Mouse (Mus musculus) midbrain, embryonic 14.5 days (tissue): ENCODE measurements around the gene Asb17. TPM values are rescaled to one million over a fixed set of nuclear protein-coding genes. Genes with fewer than 3 reads are reported as not detected.

Experiments
- ATAC-seq: fragments of 200-750 bp; cut with Nextera tagmentation; 2 replicates; pipeline ENCODE4 v1.8.0; 2017; ENCODE audit warnings: moderate number of reproducible peaks, moderate library complexity; ENCODE audit not compliant: low FRiP score, low TSS enrichment
- DNase-seq: peaks from one replicate; pipeline ENCODE4 v3.0.0-alpha.2; 2015
- H3K27ac ChIP-seq: fragments of 300-500 bp; sonication (generic); replicated peaks from 2 replicates; pipeline ENCODE4 v1.5.1; 2014; ENCODE audit warnings: mild to moderate bottlenecking, low read depth, low read length, moderate library complexity
- H3K27me3 ChIP-seq: fragments of 300-500 bp; sonication (generic); 2 replicates; pipeline ENCODE4 v1.6.1; 2014; ENCODE audit warnings: low read length, control low read depth, mixed read lengths; ENCODE audit not compliant: control insufficient read depth, insufficient read depth
- H3K36me3 ChIP-seq: fragments of 300-500 bp; sonication (generic); 2 replicates; pipeline ENCODE4 v1.6.1; 2014; ENCODE audit warnings: low read length, control low read depth; ENCODE audit not compliant: control insufficient read depth, insufficient read depth
- H3K4me1 ChIP-seq: fragments of 300-500 bp; sonication (generic); 2 replicates; pipeline ENCODE4 v1.6.1; 2014; ENCODE audit warnings: mild to moderate bottlenecking, antibody characterized with exemption, low read length, control low read depth; ENCODE audit not compliant: control insufficient read depth, insufficient read depth
- H3K4me2 ChIP-seq: fragments of 300-500 bp; sonication (generic); 2 replicates; pipeline ENCODE4 v1.6.1; 2014; ENCODE audit warnings: mild to moderate bottlenecking, low read length, moderate library complexity
- H3K4me3 ChIP-seq: fragments of 300-500 bp; sonication (generic); replicated peaks from 2 replicates; pipeline ENCODE4 v1.5.1; 2014; ENCODE audit warnings: low read depth, low read length
- H3K9ac ChIP-seq: fragments of 300-500 bp; sonication (generic); replicated peaks from 2 replicates; pipeline ENCODE4 v1.6.1; 2014; ENCODE audit warnings: mild to moderate bottlenecking, low read length, moderate library complexity
- H3K9me3 ChIP-seq: fragments of 300-500 bp; sonication (generic); 2 replicates; pipeline ENCODE4 v1.6.1; 2016; ENCODE audit warnings: low read length, control low read depth, mixed read lengths; ENCODE audit not compliant: control insufficient read depth
- WGBS: fragments of 180-500 bp; shearing (Covaris S2); extraction: QIAGEN DNeasy Blood & Tissue Kit; methylation state at CpG from one replicate; pipeline ENCODE4 v1.1.7; 2014; 5-methylcytosine and 5-hydroxymethylcytosine counted together
- polyA plus RNA-seq: library from polyadenylated mRNA; unstranded; fragments of >200 nt; fragmentation: Nextera tagmentation; extraction: Ambion mirVana; gene quantifications from 2 replicates; pipeline ENCODE4 v1.2.1, GENCODE M21; 2014

The Asb17 gene
- polyA plus RNA-seq, 1 experiment from 2014 or later: not detected

DNA sequence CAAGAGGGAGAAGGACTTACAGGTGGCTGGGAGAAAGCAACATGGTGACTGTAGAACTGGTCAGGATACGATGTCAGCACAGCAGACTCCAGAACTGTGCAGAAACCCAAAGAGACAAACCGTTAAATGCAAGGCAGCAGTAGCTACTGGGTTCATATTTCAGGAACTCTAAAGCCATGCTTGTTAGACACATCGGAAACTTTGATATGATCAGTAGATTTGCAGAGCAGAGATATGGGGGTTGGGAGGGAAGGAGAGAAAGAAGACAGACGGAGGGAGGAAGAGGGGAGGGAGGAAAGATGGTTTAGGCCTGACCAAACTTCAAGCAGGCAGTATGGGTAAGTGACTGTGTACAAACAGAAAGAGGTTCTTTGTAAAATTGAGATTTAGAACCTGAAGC lies 6.4 kb upstream of the Asb17 start:
- Histone ChIP-seq H3K27me3 (no peaks in the 10 kb centered on the region), H3K4me2 (no peak overlapping the region), H3K9me3 (no peaks in the 10 kb centered on the region), H3K27ac (no peak overlapping the region), H3K9ac (no peak overlapping the region), H3K4me1 (no peaks in the 10 kb centered on the region), H3K36me3 (no peaks in the 10 kb centered on the region), H3K4me3 (no peak overlapping the region)
- WGBS: 76% methylated on average over 4 of the region's 4 CpGs
- no peak for DNase-seq
- no peak for ATAC-seq

DNA sequence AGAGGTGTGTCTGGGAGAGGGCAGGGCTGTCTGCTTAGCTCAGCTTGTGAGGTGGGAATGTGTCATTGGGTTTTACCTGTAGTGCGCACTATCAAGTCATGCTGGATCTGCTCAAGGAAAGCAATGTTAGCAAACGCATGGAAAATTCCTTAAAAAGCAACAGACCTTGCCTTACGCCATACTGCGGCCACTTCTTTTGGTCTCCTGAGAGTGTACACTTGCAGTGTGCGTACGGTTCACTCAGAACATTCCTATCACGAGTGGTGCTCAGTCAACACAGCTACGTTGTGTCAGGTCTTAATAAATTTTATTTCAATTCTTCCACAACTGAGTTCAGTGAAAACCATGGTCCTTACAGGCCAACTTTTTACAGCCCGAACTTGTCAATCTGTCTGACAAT lies 748 bp downstream of the Asb17 start:
- Histone ChIP-seq H3K4me3 (no peak overlapping the region), H3K9me3 (no peaks in the 10 kb centered on the region), H3K9ac (no peak overlapping the region), H3K27me3 (no peaks in the 10 kb centered on the region), H3K4me2 (no peak overlapping the region), H3K4me1 (0 out of 2 replicates have a peak, but pooled peaks cover 3% of the 10 kb centered on the region), H3K27ac (no peak overlapping the region), H3K36me3 (no peaks in the 10 kb centered on the region)
- ATAC-seq (no peak), DNase-seq (no peak)
- WGBS: 97% methylated on average over 9 of the region's 9 CpGs

DNA sequence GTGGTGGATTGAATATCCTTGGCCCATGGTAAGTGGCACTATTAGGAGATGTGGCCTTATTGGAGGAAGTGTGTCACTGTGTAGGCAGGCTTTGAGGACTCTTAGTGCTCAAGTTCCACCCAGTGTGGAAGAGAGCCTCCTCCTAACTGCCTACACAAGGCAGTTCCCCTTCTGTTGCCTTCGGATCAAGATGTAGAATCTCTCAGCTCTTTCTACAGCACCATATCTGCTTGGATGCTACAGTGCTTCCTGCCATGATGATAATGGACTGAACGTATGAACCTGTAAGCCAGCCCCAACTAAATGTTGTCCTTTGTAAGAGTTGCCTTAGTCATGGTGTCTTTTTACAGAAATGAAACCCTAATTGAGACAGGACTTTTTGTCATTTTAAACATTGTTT lies 1.5 kb downstream of the Asb17 start:
- no peaks in the 10 kb centered on the region for H3K36me3 ChIP-seq
- ATAC-seq (no peak), DNase-seq (no peak)
- H3K27ac ChIP-seq: no peak overlapping the region
- no peak overlapping the region for H3K4me3 ChIP-seq
- H3K27me3 ChIP-seq: no peaks in the 10 kb centered on the region
- H3K4me2 ChIP-seq: no peak overlapping the region
- no peak overlapping the region for H3K9ac ChIP-seq
- 86% methylated on average over 2 of the region's 2 CpGs for WGBS
- no peaks in the 10 kb centered on the region for H3K9me3 ChIP-seq
- 0 out of 2 replicates have a peak, but pooled peaks cover 3% of the 10 kb centered on the region for H3K4me1 ChIP-seq

DNA sequence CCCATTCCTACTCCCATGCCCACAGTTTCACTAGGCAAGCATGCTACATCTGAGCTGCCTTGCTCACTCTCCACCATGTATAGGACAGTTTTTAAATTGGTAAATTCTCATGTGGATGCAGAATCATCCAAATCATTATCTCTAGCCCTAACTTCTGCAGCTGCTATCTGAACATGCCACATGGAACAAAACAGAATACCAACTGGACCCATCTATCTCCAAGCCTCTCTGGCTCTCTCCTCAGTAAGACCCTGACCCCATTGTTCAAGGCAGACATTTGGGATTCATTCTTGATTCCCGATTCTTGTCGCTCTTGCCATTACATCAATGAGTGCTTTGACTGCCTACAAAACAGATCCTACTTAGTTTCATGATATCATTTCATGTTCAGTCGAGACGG lies 2.1 kb downstream of the Asb17 start:
- H3K4me1 ChIP-seq: 0 out of 2 replicates have a peak, but pooled peaks cover 3% of the 10 kb centered on the region
- H3K4me2 ChIP-seq: no peak overlapping the region
- WGBS: 93% methylated on average over 4 of the region's 4 CpGs
- no peaks in the 10 kb centered on the region for H3K9me3 ChIP-seq
- no peaks in the 10 kb centered on the region for H3K27me3 ChIP-seq
- no peaks in the 10 kb centered on the region for H3K36me3 ChIP-seq
- H3K27ac ChIP-seq: no peak overlapping the region
- no peak overlapping the region for H3K9ac ChIP-seq
- ATAC-seq: no peak
- DNase-seq: no peak
- H3K4me3 ChIP-seq: no peak overlapping the region

DNA sequence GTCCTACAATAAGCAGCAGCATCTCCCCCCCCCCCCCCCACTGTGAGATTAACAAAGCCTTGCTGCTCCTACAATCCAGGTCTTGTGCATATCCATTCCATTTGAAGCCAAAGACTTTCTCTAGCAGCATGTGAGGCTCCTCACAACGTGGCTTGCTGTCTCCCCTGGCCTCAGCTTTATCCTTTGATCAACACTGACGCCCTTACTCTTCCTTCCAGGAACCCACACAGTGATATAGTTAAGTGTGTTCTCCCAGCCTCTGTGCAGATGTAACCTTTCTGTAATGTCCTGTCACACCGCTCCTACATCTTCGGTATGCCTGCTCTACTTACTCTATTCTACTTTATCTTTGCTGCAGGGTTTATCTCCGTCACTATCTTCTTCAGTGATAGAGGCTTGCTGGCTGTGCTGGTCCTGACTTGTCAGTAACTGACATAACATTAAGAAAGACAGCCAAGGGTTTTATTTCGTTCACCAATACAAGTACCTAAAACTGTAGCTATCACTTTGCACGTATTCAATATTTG lies 3.3 kb downstream of the Asb17 start:
- H3K4me2 ChIP-seq: no peak overlapping the region
- H3K9ac ChIP-seq: no peak overlapping the region
- no peaks in the 10 kb centered on the region for H3K27me3 ChIP-seq
- 0 out of 2 replicates have a peak, but pooled peaks cover 3% of the 10 kb centered on the region for H3K4me1 ChIP-seq
- H3K27ac ChIP-seq: no peak overlapping the region
- DNase-seq (no peak), ATAC-seq (no peak)
- no peak overlapping the region for H3K4me3 ChIP-seq
- 81% methylated on average over 7 of the region's 7 CpGs for WGBS
- H3K9me3 ChIP-seq: no peaks in the 10 kb centered on the region
- no peaks in the 10 kb centered on the region for H3K36me3 ChIP-seq

DNA sequence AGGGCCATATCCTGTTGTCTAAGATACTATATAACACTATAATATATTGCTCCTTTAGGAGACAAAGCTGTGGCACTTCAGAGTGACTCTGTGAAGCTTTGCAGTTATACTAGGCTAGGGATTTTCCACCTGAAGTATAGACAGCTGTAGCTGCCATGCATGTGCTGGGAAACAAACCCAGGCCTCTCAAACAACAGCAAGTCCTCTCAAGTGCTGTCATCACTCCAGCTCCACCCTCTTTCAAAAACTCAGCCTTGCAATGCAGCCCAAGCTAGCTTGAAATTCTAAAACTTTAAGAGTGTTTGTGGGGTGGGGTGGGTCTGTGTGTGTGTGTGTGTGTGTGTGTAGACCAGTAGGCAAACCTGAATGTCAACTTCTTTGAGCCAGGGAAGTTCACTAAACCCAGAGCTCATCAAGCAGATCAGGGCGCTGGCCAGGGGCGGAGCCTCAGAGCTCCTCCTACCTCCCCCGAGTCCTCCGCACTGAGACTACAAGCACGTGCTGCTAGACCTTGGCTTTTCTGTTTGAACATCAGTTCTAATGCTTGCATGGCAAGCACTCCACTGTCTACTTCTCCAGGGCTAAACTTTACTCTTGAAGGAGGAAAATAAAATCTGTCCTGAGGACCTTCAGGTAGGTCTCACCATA lies 5.5 kb downstream of the Asb17 start:
- no peaks in the 10 kb centered on the region for H3K36me3 ChIP-seq
- DNase-seq: no peak
- 9% methylated on average over 5 of the region's 5 CpGs for WGBS
- H3K4me2 ChIP-seq: no peak overlapping the region
- no peak overlapping the region for H3K9ac ChIP-seq
- H3K4me1 ChIP-seq: 0 out of 2 replicates have a peak, but pooled peaks cover 3% of the 10 kb centered on the region
- no peak for ATAC-seq
- H3K27me3 ChIP-seq: no peaks in the 10 kb centered on the region
- H3K27ac ChIP-seq: no peak overlapping the region
- no peak overlapping the region for H3K4me3 ChIP-seq
- no peaks in the 10 kb centered on the region for H3K9me3 ChIP-seq

DNA sequence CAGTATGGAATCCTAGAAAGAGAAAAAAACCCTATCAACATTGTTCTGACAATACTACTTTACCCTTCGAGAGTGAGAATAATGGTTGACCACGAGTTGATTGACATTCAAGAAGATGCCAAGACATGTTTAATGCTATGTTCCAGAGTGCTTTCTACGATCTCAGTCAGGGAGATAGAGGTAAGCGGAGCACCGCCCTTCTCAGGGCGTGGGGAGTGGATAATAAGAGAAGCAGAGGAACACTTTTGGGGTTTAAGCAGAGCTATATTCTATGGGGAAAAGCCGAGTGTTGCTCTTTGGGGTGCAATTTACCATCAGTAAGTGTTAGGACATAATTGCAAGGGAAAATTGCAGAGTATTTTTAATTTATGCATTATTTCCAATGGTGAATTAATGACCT lies 6.8 kb downstream of the Asb17 start:
- DNase-seq (no peak), ATAC-seq (no peak)
- Histone ChIP-seq H3K9ac (no peak overlapping the region), H3K27me3 (no peaks in the 10 kb centered on the region), H3K4me1 (0 out of 2 replicates have a peak, but pooled peaks cover 3% of the 10 kb centered on the region), H3K36me3 (no peaks in the 10 kb centered on the region), H3K9me3 (no peaks in the 10 kb centered on the region), H3K27ac (no peak overlapping the region), H3K4me3 (no peak overlapping the region), H3K4me2 (no peak overlapping the region)
- WGBS: 81% methylated on average over 7 of the region's 7 CpGs

DNA sequence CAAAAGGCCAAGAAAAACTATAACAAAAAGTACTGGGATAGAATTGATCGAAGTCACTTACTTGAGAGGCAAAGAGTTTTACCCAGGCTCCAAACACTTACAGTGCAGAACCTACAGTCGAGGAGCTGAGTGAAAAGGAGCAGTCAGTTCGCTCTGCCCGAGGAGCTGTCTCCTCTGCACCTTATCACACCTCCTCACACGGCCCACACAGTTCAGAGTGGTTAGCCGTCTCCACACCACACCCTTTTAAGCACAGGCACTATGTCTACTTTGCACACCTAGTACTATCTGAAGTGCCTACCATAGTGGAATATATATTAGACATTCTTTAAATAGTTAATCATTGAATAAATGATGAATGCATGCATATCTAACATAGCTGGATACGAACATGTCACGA lies 8.3 kb downstream of the Asb17 start:
- Histone ChIP-seq H3K9ac (no peak overlapping the region), H3K9me3 (no peaks in the 10 kb centered on the region), H3K36me3 (no peaks in the 10 kb centered on the region), H3K4me2 (no peak overlapping the region), H3K4me3 (no peak overlapping the region), H3K27ac (no peak overlapping the region), H3K27me3 (no peaks in the 10 kb centered on the region), H3K4me1 (0 out of 2 replicates have a peak, but pooled peaks cover 3% of the 10 kb centered on the region)
- no peak for DNase-seq
- ATAC-seq: no peak
- WGBS: 87% methylated on average over 8 of the region's 8 CpGs

DNA sequence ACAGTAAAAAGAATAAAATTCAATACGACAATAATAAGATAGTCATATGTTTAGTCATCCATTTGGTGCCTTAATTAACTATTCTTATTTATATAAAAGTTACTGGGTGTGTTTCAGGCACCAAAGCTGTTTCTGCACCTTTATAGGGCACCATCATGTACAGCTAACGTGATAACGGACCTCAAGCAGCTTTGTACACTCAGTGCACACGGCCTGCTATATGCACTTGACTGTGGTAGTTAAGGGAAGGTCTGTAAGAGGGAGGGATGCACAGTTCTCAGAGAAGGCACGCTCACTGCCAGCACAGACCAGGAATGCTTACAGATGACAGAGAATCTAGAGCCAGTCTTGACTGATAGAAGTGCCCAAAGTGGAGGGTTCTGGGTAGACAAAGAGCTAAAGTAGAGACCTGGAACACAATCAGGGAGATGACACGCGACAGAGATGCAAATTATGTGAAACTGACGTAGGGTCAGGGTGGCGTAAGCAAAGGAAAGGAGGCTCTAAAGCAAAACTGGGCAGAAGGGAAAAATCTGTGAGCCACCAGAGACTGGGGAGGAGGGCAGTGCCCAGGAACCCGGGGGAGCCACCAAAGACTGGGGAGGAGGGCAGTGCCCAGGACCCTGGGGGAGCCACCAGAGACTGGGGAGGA lies 14.5 kb downstream of the Asb17 start:
- no peak for DNase-seq
- no peaks in the 10 kb centered on the region for H3K4me1 ChIP-seq
- no peak overlapping the region for H3K4me2 ChIP-seq
- no peaks in the 10 kb centered on the region for H3K36me3 ChIP-seq
- H3K9me3 ChIP-seq: no peaks in the 10 kb centered on the region
- H3K27ac ChIP-seq: no peak overlapping the region
- H3K4me3 ChIP-seq: no peak overlapping the region
- 82% methylated on average over 10 of the region's 10 CpGs for WGBS
- H3K9ac ChIP-seq: no peak overlapping the region
- no peaks in the 10 kb centered on the region for H3K27me3 ChIP-seq
- ATAC-seq: no peak
